Mouse (Mus musculus): ENCODE measurements around the gene Reps1. TPM values are rescaled to one million over a fixed set of nuclear protein-coding genes. Genes with fewer than 3 reads are reported as not detected.

Gene Reps1
- polyA plus RNA-seq, 1 experiment from 2014 or later = 10.0 TPM

DNA sequence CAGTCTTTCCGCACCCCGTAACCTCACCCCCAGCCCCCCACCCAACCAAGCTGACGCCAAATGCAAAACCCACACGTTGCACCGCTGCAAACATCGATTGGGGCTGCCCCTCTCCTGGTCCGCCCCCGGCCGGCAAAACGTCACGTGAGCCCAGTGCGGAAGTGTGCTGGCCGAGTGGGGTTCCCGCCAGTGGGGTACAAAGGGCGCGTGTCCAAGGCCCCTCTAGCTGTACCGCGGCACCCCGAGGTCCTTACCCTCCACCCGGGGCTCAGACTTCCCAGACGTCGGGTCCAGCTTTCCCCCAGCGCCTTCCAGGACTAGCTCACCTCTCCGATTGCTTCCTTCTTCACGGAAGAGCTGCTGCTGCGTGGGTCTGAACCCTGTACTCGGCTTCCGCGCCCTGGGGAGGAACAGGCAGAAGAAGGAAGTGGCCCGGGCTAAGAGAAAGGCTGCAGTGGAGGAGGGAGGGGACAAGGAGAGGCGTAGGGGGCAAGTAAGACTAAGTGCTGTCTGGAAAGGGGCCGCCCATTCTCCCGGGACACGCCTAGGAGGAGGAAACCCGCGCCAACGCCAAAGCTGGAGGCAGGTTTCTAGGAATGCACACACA lies 32.8 kb upstream of the Reps1 start, which contains the start of gene Abracl:
Abracl (minus strand) TSS at position 548 of the 607 bp plus-strand sequence.
- Histone ChIP-seq H3K4me3 (ENCODE audit: low read length) (peak within 1 kb of the TSS; percentile 79), H3K9ac (replicated peaks; ENCODE audit: low read length) (peak within 1 kb of the TSS; percentile 82), H3K36me3 (ENCODE audit: insufficient read depth, low read length) (peaks cover 5% of the 10 kb centered on the region; the same call in 1 of the 2 replicates), H3K27ac (ENCODE audit: low read length) (peak within 1 kb of the TSS; percentile 93), H3K4me2 (replicated peaks; ENCODE audit: low read depth, low read length) (peak within 1 kb of the TSS; percentile 79), H3K27me3 (ENCODE audit: insufficient read depth, low read length) (no peaks in the 10 kb centered on the region), H3K4me1 (ENCODE audit: insufficient read depth, low read length) (peaks cover 7% of the 10 kb centered on the region), H3K9me3 (ENCODE audit: low read length) (no peaks in the 10 kb centered on the region)
- under 1% methylated on average over 37 of the region's 37 CpGs for WGBS
- ATAC-seq (ENCODE audit: low FRiP score, low TSS enrichment) = peak; percentile 96

GRCm38 (mm10) chr10:18034408-18034807 lies 21.3 kb upstream of the Reps1 start:
- H3K27me3 ChIP-seq (ENCODE audit: insufficient read depth, low read length) = no peaks in the 10 kb centered on the region
- ATAC-seq (ENCODE audit: low FRiP score, low TSS enrichment) = no peak
- H3K36me3 ChIP-seq (ENCODE audit: insufficient read depth, low read length) = no peaks in the 10 kb centered on the region
- WGBS = 90% methylated on average over 4 of the region's 4 CpGs
- no peak overlapping the region for H3K4me3 ChIP-seq (ENCODE audit: low read length)
- H3K9me3 ChIP-seq (ENCODE audit: low read length) = no peaks in the 10 kb centered on the region
- no peak overlapping the region for H3K4me2 ChIP-seq (replicated peaks; ENCODE audit: low read depth, low read length)
- H3K4me1 ChIP-seq (ENCODE audit: insufficient read depth, low read length) = no peaks in the 10 kb centered on the region; the same call in 1 of the 2 replicates
- no peak overlapping the region for H3K27ac ChIP-seq (ENCODE audit: low read length)
- no peak overlapping the region for H3K9ac ChIP-seq (replicated peaks; ENCODE audit: low read length)

DNA sequence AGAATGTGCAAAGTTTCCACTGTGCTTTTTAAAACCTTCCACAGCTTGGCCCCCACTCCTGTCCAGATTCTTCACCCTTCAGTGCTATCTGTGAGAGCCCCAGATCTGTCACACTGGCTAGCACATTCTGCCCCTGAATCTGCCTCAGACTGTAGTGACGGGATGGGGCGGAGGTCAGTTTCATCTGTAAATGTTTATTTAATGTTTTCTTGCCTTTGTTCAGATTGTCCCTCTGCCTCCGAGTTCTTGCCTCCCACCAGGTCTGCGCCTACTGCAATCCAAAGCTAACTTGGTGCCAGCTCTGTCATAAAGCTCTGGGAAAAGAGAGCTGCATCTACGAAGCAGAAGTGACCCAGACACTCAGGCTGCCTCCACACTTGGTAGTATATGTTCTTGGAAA lies 18.8 kb upstream of the Reps1 start:
- ATAC-seq (ENCODE audit: low FRiP score, low TSS enrichment) = no peak
- no peak overlapping the region for H3K27ac ChIP-seq (ENCODE audit: low read length)
- no peak overlapping the region for H3K4me2 ChIP-seq (replicated peaks; ENCODE audit: low read depth, low read length)
- no peaks in the 10 kb centered on the region; the same call in 1 of the 2 replicates for H3K4me1 ChIP-seq (ENCODE audit: insufficient read depth, low read length)
- 56% methylated on average over 5 of the region's 5 CpGs for WGBS
- no peak overlapping the region for H3K9ac ChIP-seq (replicated peaks; ENCODE audit: low read length)
- no peaks in the 10 kb centered on the region for H3K9me3 ChIP-seq (ENCODE audit: low read length)
- no peaks in the 10 kb centered on the region for H3K36me3 ChIP-seq (ENCODE audit: insufficient read depth, low read length)
- no peaks in the 10 kb centered on the region for H3K27me3 ChIP-seq (ENCODE audit: insufficient read depth, low read length)
- H3K4me3 ChIP-seq (ENCODE audit: low read length) = no peak overlapping the region

GRCm38 (mm10) chr10:18046380-18046779 lies 9.3 kb upstream of the Reps1 start:
- H3K27ac ChIP-seq (ENCODE audit: low read length) = no peak overlapping the region
- H3K4me2 ChIP-seq (replicated peaks; ENCODE audit: low read depth, low read length) = no peak overlapping the region
- no peak for ATAC-seq (ENCODE audit: low FRiP score, low TSS enrichment)
- H3K4me1 ChIP-seq (ENCODE audit: insufficient read depth, low read length) = no peaks in the 10 kb centered on the region
- H3K9ac ChIP-seq (replicated peaks; ENCODE audit: low read length) = no peak overlapping the region
- no peaks in the 10 kb centered on the region for H3K9me3 ChIP-seq (ENCODE audit: low read length)
- H3K36me3 ChIP-seq (ENCODE audit: insufficient read depth, low read length) = no peaks in the 10 kb centered on the region
- H3K27me3 ChIP-seq (ENCODE audit: insufficient read depth, low read length) = no peaks in the 10 kb centered on the region
- no peak overlapping the region for H3K4me3 ChIP-seq (ENCODE audit: low read length)

DNA sequence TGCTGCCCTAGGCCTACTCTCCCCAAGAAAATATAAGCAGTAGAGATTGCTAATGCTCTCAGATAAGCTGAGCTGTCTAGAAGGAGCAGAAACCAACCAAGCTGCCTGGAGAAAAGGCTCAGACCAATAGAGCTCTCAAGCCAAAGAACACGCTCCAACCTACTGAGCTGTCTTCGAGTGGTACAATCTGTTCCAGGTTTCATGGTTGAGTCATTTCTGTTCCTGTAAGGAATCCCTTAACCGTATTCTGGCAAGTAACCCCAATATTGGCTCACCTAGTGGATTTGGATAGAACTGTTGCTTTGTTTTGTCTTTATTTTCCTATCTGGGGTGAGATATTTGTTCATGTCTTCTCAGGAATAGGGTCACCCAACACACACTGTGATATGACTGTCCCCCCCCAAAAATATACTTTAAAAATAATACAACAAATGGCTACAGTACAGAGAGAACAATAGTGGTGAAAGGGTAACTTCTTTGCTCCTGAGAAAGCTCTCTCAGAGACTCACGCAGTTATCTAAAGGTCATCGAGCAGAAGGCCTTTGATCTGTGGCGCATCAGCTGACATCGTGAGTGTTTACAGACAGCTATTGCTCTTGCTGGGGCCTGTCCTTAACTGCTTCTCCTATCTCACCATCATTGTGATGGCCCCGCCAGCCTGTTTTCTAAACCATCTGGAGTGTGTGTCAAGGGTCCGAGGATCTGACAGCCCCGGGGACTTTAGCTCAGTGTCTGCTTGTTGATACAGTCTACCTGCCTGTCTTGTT lies 8.1 kb upstream of the Reps1 start:
- Histone ChIP-seq H3K36me3 (ENCODE audit: insufficient read depth, low read length) (no peaks in the 10 kb centered on the region), H3K9ac (replicated peaks; ENCODE audit: low read length) (no peak overlapping the region), H3K9me3 (ENCODE audit: low read length) (no peaks in the 10 kb centered on the region), H3K27ac (ENCODE audit: low read length) (no peak overlapping the region), H3K4me1 (ENCODE audit: insufficient read depth, low read length) (no peaks in the 10 kb centered on the region), H3K4me2 (replicated peaks; ENCODE audit: low read depth, low read length) (no peak overlapping the region), H3K27me3 (ENCODE audit: insufficient read depth, low read length) (no peaks in the 10 kb centered on the region), H3K4me3 (ENCODE audit: low read length) (no peak overlapping the region)
- no peak for ATAC-seq (ENCODE audit: low FRiP score, low TSS enrichment)
- 47% methylated on average over 10 of the region's 10 CpGs for WGBS

DNA sequence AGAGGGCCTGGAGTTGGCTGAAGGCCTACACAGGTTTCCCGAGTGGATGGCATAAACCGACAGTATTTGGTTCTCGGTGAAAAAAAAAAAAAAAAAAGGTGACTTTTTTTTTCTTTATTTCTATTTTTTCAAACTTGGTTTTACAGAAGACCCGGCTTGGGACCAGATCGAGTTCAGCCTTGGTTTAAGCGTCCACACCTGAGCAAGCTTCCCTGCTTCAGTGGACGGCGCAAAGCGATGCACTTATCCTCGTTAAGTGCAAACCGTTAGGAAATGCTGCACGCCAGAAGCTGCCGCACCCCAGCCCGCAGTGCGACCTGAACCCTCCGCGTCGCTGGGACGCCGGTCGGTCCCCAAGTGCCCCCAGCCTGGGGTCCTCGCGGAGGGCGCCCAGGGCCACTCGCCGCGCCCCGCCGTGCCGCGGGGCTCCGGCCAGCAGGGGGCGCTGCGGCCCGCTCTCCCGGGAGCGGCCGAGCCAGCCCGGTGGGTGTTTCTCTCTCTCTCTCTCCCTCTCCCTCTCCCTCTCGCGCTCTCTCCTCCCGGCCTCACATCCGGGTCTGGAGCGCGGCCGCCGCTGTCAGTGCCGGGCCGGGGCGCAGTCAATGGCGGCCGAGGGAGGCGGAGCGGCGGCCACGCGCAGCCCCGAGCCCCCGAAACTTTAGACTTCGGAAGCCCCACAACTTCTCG lies 509 bp upstream of the Reps1 start:
- Histone ChIP-seq H3K9me3 (ENCODE audit: low read length) (no peaks in the 10 kb centered on the region), H3K4me3 (ENCODE audit: low read length) (peak overlapping the region; percentile 99), H3K4me2 (replicated peaks; ENCODE audit: low read depth, low read length) (peak overlapping the region; percentile 75), H3K36me3 (ENCODE audit: insufficient read depth, low read length) (no peaks in the 10 kb centered on the region), H3K27ac (ENCODE audit: low read length) (peak overlapping the region; percentile 88), H3K4me1 (ENCODE audit: insufficient read depth, low read length) (peaks cover 26% of the 10 kb centered on the region), H3K9ac (replicated peaks; ENCODE audit: low read length) (peak overlapping the region; percentile 97), H3K27me3 (ENCODE audit: insufficient read depth, low read length) (no peaks in the 10 kb centered on the region)
- peak; percentile 99 for ATAC-seq (ENCODE audit: low FRiP score, low TSS enrichment)
- 3% methylated on average over 41 of the region's 61 CpGs for WGBS

DNA sequence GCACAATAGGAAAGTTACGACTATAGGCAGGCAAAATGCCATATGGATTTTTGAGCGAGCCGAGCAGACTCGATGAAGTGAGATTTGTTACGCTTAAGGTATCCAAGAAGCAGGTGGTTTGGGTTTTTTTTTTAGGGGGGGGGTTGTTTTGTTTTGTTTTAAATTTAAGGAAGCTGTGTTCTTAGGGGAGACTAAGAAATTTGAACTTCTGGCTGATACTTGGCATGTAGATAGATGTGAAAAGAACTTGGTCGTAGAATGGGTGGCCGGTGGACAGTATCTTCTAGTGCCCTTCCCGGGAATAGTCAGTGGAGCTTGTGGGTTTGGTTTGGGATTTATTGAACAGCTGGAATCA lies 707 bp downstream of the Reps1 start:
- Histone ChIP-seq H3K27ac (ENCODE audit: low read length) (peak overlapping the region; percentile 88; the same call in 1 of the 2 replicates), H3K27me3 (ENCODE audit: insufficient read depth, low read length) (no peaks in the 10 kb centered on the region), H3K9me3 (ENCODE audit: low read length) (no peaks in the 10 kb centered on the region), H3K4me3 (ENCODE audit: low read length) (peak overlapping the region; percentile 99), H3K36me3 (ENCODE audit: insufficient read depth, low read length) (no peaks in the 10 kb centered on the region), H3K4me2 (replicated peaks; ENCODE audit: low read depth, low read length) (peak overlapping the region; percentile 75), H3K4me1 (ENCODE audit: insufficient read depth, low read length) (peaks cover 26% of the 10 kb centered on the region), H3K9ac (replicated peaks; ENCODE audit: low read length) (peak overlapping the region; percentile 97)
- WGBS = under 1% methylated on average over 8 of the region's 8 CpGs
- no peak for ATAC-seq (ENCODE audit: low FRiP score, low TSS enrichment)

GRCm38 (mm10) chr10:18058681-18059338 lies 3.1 kb downstream of the Reps1 start:
- Histone ChIP-seq H3K9me3 (ENCODE audit: low read length) (no peaks in the 10 kb centered on the region), H3K9ac (replicated peaks; ENCODE audit: low read length) (no peak overlapping the region), H3K4me1 (ENCODE audit: insufficient read depth, low read length) (peaks cover 26% of the 10 kb centered on the region), H3K4me3 (ENCODE audit: low read length) (no peak overlapping the region), H3K27ac (ENCODE audit: low read length) (no peak overlapping the region), H3K4me2 (replicated peaks; ENCODE audit: low read depth, low read length) (no peak overlapping the region), H3K27me3 (ENCODE audit: insufficient read depth, low read length) (no peaks in the 10 kb centered on the region), H3K36me3 (ENCODE audit: insufficient read depth, low read length) (no peaks in the 10 kb centered on the region)
- no peak for ATAC-seq (ENCODE audit: low FRiP score, low TSS enrichment)
- WGBS = 85% methylated on average over 9 of the region's 9 CpGs

DNA sequence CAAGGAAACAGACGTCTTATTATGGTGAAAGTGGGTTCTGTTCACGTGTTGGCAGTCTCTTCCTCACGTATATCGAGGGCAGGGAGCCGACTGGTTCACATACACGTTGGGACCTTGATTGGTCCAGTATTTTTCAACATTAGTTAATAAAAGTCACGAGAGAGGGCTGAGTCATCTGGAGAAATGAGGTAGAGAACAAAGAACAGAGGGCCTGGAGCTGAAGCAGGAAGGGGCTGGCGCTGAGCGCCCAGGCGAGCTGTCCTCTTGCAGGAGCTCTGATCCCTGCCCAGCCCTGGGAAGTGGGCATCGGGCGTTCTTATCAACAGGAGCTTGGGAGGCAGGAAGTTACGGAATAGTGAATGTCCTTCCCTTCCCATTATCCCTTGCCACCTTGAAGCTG lies 4.1 kb downstream of the Reps1 start:
- H3K27ac ChIP-seq (ENCODE audit: low read length) = 0 out of 2 replicates have a peak overlapping the region, but pooled peaks have one; percentile 14
- H3K36me3 ChIP-seq (ENCODE audit: insufficient read depth, low read length) = no peaks in the 10 kb centered on the region
- WGBS = 84% methylated on average over 13 of the region's 13 CpGs
- H3K9me3 ChIP-seq (ENCODE audit: low read length) = no peaks in the 10 kb centered on the region
- H3K27me3 ChIP-seq (ENCODE audit: insufficient read depth, low read length) = no peaks in the 10 kb centered on the region
- H3K4me1 ChIP-seq (ENCODE audit: insufficient read depth, low read length) = peaks cover 26% of the 10 kb centered on the region
- ATAC-seq (ENCODE audit: low FRiP score, low TSS enrichment) = no peak
- no peak overlapping the region for H3K4me2 ChIP-seq (replicated peaks; ENCODE audit: low read depth, low read length)
- no peak overlapping the region for H3K4me3 ChIP-seq (ENCODE audit: low read length)
- H3K9ac ChIP-seq (replicated peaks; ENCODE audit: low read length) = no peak overlapping the region
